Mouse (Mus musculus) hindbrain, embryonic 10.5 days (tissue): ENCODE data around the gene Tspan9. TPM values are rescaled to one million over a fixed set of nuclear protein-coding genes. Genes with fewer than 3 reads are reported as not detected.

Source experiments
- DNase-seq: peaks from one replicate; pipeline ENCODE4 v3.0.0-alpha.2; 2017; ENCODE audit warnings: low spot score
- H3K27ac ChIP-seq: fragments of 300-500 bp; sonication (generic); 2 replicates; pipeline ENCODE4 v1.5.1; 2016; ENCODE audit warnings: mild to moderate bottlenecking, moderate library complexity
- H3K27me3 ChIP-seq: fragments of 300-500 bp; sonication (generic); 2 replicates; pipeline ENCODE4 v1.6.1; 2016; ENCODE audit warnings: mild to moderate bottlenecking; ENCODE audit not compliant: poor library complexity, insufficient read depth, severe bottlenecking
- H3K36me3 ChIP-seq: fragments of 300-500 bp; sonication (generic); 2 replicates; pipeline ENCODE4 v1.6.1; 2016; ENCODE audit warnings: mild to moderate bottlenecking, moderate library complexity
- H3K4me1 ChIP-seq: fragments of 300-500 bp; sonication (generic); replicated peaks from 2 replicates; pipeline ENCODE4 v1.6.1; 2016; ENCODE audit warnings: mild to moderate bottlenecking
- H3K4me3 ChIP-seq: fragments of 300-500 bp; sonication (generic); 2 replicates; pipeline ENCODE4 v1.5.1; 2016; ENCODE audit warnings: mild to moderate bottlenecking, moderate library complexity
- H3K9me3 ChIP-seq: fragments of 300-500 bp; sonication (generic); 2 replicates; pipeline ENCODE4 v1.6.1; 2016; ENCODE audit warnings: mild to moderate bottlenecking, moderate library complexity
- WGBS: fragments of 180-500 bp; shearing (Covaris S2); methylation state at CpG from one replicate; pipeline ENCODE4 v1.1.7; 2016; 5-methylcytosine and 5-hydroxymethylcytosine counted together
- polyA plus RNA-seq: library from polyadenylated mRNA; unstranded; fragments of >200 nt; fragmentation: Nextera tagmentation; extraction: Ambion mirVana; gene quantifications from 2 replicates; pipeline ENCODE4 v1.2.1, GENCODE M21; 2016

Gene Tspan9
- polyA plus RNA-seq, 1 experiment from 2014 or later, result 65.7 TPM

DNA sequence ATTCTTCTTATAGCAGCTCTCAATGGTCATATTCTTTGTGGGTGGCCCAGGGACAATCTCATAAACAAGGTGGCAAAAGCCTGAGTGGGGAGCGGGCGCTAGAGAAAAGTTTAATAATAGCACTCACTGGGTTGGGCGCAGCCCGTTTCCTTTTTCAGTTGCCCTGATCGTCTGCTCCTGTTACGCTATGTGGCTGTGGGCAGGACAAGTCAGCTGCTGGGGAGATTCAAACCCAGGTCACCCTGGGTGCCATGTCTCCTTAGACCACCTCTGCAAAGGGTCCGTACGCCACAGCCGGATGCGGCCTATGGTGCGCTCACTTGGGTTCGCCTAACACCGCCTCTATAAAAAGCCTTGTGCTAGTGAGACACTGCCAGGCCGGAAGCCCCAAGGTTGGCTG, 156.0 kb downstream of the Tspan9 start:
- DNase-seq, result no peak
- peaks cover 49% of the 10 kb centered on the region for H3K4me1 ChIP-seq
- no peaks in the 10 kb centered on the region for H3K9me3 ChIP-seq
- no peak overlapping the region for H3K4me3 ChIP-seq
- WGBS, result 94% methylated on average over 14 of the region's 14 CpGs
- H3K27ac ChIP-seq, result no peak overlapping the region
- no peaks in the 10 kb centered on the region for H3K27me3 ChIP-seq
- no peaks in the 10 kb centered on the region for H3K36me3 ChIP-seq

DNA sequence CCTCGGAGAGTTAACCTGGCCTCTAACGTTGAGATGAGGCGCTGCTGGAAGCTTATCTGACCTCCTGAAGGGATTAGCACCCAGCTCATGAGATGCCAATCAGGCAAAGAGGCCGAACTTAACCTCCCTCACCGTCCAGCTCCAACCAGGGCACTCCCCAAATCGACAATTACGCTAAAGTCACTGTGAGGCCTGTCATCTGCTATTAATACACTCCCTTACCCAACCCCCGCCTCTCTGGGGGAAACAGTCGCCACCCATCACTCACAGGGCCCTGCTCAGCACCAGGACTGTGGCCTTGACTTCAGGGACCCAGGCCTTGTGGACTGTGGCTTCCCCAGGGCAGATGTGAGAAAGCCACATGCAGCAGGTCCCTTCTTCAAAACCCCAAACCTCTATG, 157.0 kb downstream of the Tspan9 start:
- no peaks in the 10 kb centered on the region for H3K27me3 ChIP-seq
- no peak overlapping the region for H3K4me3 ChIP-seq
- no peaks in the 10 kb centered on the region for H3K36me3 ChIP-seq
- no peak for DNase-seq
- WGBS, result 65% methylated on average over 9 of the region's 9 CpGs
- no peaks in the 10 kb centered on the region for H3K9me3 ChIP-seq
- H3K4me1 ChIP-seq, result peaks cover 56% of the 10 kb centered on the region
- 0 out of 2 replicates have a peak overlapping the region, but pooled peaks have one; percentile 8 for H3K27ac ChIP-seq

DNA sequence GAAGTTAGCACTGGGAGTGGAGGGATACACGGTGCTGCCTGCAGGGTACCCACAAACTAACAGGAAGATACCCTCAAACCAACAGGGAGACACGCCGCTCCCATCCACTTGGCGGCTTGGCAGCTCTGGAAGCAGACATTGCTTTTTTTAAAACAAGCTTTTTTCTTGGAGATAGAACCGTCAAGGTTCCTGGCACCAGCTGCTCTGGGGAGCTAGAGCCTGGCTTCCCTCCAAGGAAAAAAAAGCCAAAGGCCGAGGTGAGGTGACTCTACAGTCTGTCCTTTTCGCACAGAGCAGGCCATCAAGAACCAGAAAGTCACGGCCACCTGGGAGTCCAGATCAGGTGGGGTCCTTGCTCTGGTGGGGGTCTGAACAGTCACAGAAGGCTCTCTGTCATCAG, 162.2 kb downstream of the Tspan9 start:
- no peaks in the 10 kb centered on the region for H3K9me3 ChIP-seq
- peaks cover 69% of the 10 kb centered on the region for H3K4me1 ChIP-seq
- no peaks in the 10 kb centered on the region for H3K36me3 ChIP-seq
- WGBS, result 57% methylated on average over 8 of the region's 8 CpGs
- peaks cover 22% of the 10 kb centered on the region for H3K27me3 ChIP-seq
- H3K27ac ChIP-seq, result peak overlapping the region; percentile 66; the same call in 1 of the 2 replicates
- no peak overlapping the region for H3K4me3 ChIP-seq
- no peak for DNase-seq

DNA sequence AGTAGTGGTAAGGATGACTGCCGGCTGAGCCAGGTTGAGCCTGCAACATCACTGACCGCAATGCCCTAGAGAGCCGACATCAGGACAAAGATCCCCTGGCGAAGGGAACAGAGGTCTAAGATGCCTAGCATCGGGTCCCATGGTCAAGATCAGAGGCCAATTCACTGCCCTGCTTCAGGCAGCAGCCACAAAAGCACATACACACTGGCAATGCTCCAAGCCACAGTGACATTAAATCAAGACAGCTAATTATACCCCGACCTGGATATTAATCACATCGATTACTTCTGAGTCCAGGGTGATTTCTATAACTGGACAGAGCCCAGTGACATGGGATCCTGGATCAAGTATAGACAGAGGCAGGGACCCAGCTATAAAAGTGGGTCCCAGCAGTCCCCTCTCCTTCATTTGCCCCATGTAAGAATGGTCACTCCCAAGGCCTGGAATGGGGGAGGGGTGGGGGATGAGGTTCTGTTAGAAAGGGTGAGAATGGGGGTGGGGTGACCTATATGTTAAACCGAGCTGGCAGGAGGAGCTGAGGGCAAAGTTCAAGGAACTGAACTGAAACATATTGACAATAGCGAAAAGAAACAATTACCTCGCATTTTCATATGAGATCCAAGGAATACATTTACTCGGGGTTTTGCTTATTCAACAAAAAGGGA, 162.9 kb downstream of the Tspan9 start:
- peaks cover 69% of the 10 kb centered on the region for H3K4me1 ChIP-seq
- H3K27ac ChIP-seq, result peak overlapping the region; percentile 66
- no peaks in the 10 kb centered on the region for H3K9me3 ChIP-seq
- H3K36me3 ChIP-seq, result no peaks in the 10 kb centered on the region
- 55% methylated on average over 11 of the region's 11 CpGs for WGBS
- DNase-seq, result peak; percentile 35
- peaks cover 22% of the 10 kb centered on the region for H3K27me3 ChIP-seq
- H3K4me3 ChIP-seq, result no peak overlapping the region

DNA sequence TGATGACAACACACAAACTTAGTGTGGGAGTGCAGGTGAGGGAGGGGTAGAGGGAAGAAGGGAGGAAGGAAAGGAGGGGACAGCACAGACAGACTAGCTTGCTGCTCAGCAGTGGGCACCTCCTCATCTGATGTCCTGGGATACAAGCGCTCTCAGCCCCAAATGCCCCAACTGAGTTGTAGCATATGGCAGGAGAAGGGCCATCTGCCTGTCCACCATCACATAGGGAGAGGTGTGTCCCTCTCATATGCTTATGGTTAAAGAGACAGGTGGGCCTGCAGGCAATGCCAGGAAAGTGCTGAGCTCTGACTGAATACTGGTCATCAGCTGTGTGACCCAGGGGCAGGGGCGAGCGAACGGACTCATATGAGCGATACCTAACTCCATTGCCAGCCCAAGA, 163.6 kb downstream of the Tspan9 start:
- no peaks in the 10 kb centered on the region for H3K36me3 ChIP-seq
- WGBS, result 91% methylated on average over 5 of the region's 5 CpGs
- H3K4me1 ChIP-seq, result peaks cover 70% of the 10 kb centered on the region
- no peak overlapping the region for H3K4me3 ChIP-seq
- no peak for DNase-seq
- H3K27ac ChIP-seq, result peak overlapping the region; percentile 66
- H3K27me3 ChIP-seq, result peaks cover 22% of the 10 kb centered on the region
- H3K9me3 ChIP-seq, result no peaks in the 10 kb centered on the region

DNA sequence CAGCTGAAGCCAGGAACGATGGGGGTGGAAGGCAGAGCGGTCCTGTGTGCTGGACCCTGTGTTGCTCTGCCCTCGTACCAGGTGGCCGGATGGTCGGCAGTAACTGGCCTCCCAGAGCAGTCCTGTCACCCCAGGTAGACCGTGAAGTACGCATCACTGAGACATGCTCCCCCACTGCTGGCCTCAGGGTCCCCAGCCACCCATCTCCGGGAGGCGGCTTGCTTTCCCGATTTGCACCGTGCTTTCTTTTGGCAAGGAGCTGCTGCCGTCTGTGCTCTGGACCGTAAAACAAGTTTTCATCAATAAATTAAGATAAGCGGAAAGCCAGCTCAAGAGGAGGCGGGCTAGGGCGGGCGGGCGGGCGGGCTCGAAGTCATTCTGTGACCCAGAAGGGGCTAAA, 164.5 kb downstream of the Tspan9 start:
- H3K27ac ChIP-seq, result peak overlapping the region; percentile 59; the same call in 1 of the 2 replicates
- no peaks in the 10 kb centered on the region for H3K36me3 ChIP-seq
- H3K4me3 ChIP-seq, result no peak overlapping the region
- WGBS, result 64% methylated on average over 20 of the region's 20 CpGs
- peaks cover 27% of the 10 kb centered on the region for H3K27me3 ChIP-seq
- no peaks in the 10 kb centered on the region for H3K9me3 ChIP-seq
- DNase-seq, result no peak
- H3K4me1 ChIP-seq, result peaks cover 79% of the 10 kb centered on the region

DNA sequence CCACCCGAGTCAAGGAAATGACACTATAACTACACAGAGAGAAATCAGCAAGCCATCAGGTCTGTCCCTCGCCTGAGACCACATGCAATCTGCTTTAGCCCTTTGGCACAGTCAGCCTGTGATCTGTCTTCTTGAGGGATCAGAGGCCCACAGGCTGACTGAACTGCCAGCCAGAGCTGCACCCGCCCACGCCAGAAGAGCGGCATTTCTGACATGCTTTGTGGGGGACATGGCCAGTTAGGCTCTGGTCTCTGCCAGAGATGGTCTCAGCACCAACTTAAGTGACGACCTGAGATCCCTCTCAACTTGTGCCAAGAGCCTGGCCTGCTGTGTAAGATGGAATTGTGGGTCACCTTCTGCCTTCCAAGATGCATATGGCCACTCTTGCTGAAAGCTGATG, 166.7 kb downstream of the Tspan9 start:
- Histone ChIP-seq H3K4me3 (no peak overlapping the region), H3K36me3 (no peaks in the 10 kb centered on the region), H3K27me3 (peaks cover 27% of the 10 kb centered on the region), H3K9me3 (no peaks in the 10 kb centered on the region), H3K4me1 (peaks cover 82% of the 10 kb centered on the region), H3K27ac (no peak overlapping the region)
- WGBS, result 85% methylated on average over 6 of the region's 6 CpGs
- DNase-seq, result no peak

DNA sequence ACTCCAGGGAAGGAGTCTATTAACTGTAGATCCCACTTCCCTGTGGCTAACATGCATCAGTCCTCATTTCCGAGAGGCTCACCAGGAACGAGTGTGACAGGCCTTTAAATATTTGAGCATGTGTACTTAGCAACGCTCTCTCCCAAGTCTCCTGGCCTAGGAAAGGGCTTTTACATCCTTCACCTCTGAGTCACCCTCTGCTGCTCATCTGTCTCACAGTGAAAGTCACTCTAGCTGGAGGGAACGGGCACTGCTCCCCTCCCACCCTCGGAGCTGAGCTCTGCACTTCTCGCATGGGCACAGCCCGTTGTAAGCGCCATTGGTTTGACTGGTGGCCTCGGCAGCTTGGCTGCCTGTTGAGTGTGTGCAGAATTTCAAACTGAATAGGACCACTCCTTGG, 169.4 kb downstream of the Tspan9 start:
- H3K9me3 ChIP-seq, result no peaks in the 10 kb centered on the region
- H3K27ac ChIP-seq, result peak overlapping the region; percentile 81

DNA sequence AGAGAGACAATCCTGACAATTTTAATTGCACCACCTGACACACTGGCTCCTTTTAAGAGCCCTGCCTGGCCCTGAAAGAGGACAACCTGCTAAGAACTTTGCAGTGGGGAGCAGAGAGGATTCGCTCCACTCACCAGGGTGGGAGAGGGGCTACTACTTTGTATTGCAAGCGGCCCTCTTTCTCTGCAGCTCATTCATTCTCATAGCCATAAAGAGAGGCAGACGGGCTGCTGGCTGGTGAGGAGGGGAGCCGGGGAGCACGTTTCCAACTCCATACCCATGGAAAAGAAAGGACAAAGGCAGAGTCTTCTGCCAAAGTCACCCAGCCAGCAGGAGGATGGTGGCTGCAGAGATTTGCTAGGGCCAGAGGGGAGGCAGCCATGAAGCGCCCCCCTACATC, 169.8 kb downstream of the Tspan9 start:
- Histone ChIP-seq H3K27me3 (peaks cover 22% of the 10 kb centered on the region), H3K36me3 (no peaks in the 10 kb centered on the region), H3K4me3 (no peak overlapping the region), H3K9me3 (no peaks in the 10 kb centered on the region), H3K4me1 (peaks cover 69% of the 10 kb centered on the region), H3K27ac (peak overlapping the region; percentile 81)
- 37% methylated on average over 6 of the region's 6 CpGs for WGBS
- no peak for DNase-seq

More for the DNA sequence above, 169.4 kb downstream of the Tspan9 start:
- Histone ChIP-seq H3K4me1 (peaks cover 73% of the 10 kb centered on the region), H3K27me3 (peaks cover 24% of the 10 kb centered on the region), H3K4me3 (no peak overlapping the region), H3K36me3 (no peaks in the 10 kb centered on the region)
- WGBS, result 45% methylated on average over 9 of the region's 9 CpGs
- no peak for DNase-seq

DNA sequence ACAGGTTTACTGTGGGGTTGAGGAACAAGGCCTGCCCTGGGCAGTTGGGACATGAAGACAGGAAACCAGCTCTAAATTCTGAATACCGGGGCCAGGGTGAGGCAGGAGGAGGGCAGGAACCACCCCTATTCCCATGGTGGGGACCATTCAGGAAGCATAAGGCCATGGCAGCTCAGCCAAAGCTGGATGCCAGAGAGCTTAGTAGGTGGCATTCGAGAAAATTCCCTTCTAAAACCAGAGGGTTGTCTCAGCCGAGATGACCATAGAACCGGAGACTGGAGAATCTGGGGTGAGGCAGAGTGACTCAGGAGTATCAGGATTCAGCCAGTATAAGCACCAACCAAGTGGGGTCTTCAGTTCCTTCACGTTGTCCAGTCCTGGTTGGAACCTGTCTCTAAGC, 171.5 kb downstream of the Tspan9 start:
- Histone ChIP-seq H3K4me3 (no peak overlapping the region), H3K4me1 (peaks cover 70% of the 10 kb centered on the region), H3K9me3 (no peaks in the 10 kb centered on the region), H3K36me3 (no peaks in the 10 kb centered on the region), H3K27ac (no peak overlapping the region), H3K27me3 (peaks cover 9% of the 10 kb centered on the region; the same call in 1 of the 2 replicates)
- DNase-seq, result no peak
- 89% methylated on average over 5 of the region's 5 CpGs for WGBS

DNA sequence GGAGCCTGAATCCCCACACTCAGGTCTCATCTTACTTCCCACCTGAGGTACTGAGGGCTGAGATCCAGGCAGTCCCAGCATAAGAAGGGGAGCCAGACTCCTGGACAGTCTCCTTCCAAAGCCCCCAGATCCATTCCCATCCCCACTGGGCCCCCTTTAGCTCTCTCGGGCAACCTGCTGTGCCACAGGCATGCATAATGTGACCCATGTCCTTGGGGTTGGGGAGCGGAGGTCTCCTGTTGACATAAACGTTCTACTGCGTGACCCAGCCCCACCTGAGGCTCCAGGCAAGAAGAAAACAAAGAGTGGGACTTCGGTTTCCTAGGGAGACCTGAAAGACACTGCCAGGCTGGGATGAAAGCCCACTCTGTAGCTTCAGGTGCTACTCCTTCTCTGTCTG, 172.5 kb downstream of the Tspan9 start:
- DNase-seq, result no peak
- Histone ChIP-seq H3K4me3 (no peak overlapping the region), H3K4me1 (peaks cover 70% of the 10 kb centered on the region), H3K36me3 (0 out of 2 replicates have a peak, but pooled peaks cover 6% of the 10 kb centered on the region), H3K9me3 (no peaks in the 10 kb centered on the region), H3K27me3 (peaks cover 5% of the 10 kb centered on the region; the same call in 1 of the 2 replicates), H3K27ac (no peak overlapping the region)
- 54% methylated on average over 5 of the region's 5 CpGs for WGBS

DNA sequence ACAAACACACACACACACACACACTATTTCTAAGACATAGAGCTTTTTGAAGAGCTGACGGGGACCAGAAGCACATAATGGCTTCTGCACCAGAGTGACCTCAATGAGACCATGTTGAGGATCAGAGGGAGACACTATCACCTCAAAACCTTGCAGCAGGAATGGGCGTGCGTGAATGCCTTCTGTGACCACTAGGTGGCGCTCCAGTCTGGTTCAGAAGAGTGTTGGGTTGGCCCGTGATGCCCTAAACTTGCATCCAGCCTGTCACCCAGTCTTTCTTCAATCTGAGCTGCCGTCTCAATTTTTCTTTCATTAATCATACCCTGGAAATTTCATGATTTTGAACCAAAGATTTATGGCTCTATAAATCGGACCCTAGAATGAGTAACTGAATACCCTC, 173.3 kb downstream of the Tspan9 start:
- Histone ChIP-seq H3K4me3 (no peak overlapping the region), H3K27ac (no peak overlapping the region), H3K36me3 (peaks cover 10% of the 10 kb centered on the region; the same call in 1 of the 2 replicates), H3K4me1 (peaks cover 67% of the 10 kb centered on the region), H3K9me3 (no peaks in the 10 kb centered on the region), H3K27me3 (peaks cover 5% of the 10 kb centered on the region; the same call in 1 of the 2 replicates)
- WGBS, result 6% methylated on average over 7 of the region's 7 CpGs
- DNase-seq, result peak; percentile 79

DNA sequence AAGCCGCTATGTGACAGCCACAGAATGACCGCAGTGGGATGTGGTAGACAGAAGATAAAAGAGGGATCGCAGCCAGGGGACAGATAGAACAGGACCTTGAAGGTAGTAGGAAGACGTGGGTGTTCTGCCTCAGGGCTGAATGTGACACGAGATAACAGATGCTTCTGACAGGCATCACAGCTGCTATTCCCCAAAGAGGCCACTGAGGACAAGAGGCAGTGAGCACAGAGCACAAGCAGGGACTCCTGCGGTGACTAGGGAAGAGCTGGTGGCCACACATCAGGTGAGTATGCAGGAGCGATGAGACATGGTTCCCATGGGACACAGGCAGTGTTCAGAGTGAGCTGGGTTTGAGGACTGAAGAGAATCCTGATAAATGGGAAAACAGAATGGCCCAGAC, 173.7 kb downstream of the Tspan9 start:
- Histone ChIP-seq H3K4me1 (peaks cover 63% of the 10 kb centered on the region), H3K9me3 (no peaks in the 10 kb centered on the region), H3K4me3 (no peak overlapping the region), H3K36me3 (peaks cover 14% of the 10 kb centered on the region), H3K27ac (no peak overlapping the region), H3K27me3 (peaks cover 5% of the 10 kb centered on the region; the same call in 1 of the 2 replicates)
- no peak for DNase-seq
- 67% methylated on average over 7 of the region's 7 CpGs for WGBS
